Mouse (Mus musculus): ENCODE measurements around the gene Pnmt.
A peak's percentile ranks its signal among the peaks of the same experiment; 100 is the strongest.

Pnmt gene

GRCm38 (mm10) chr11:98418939-98419547, 32.8 kb downstream of the Pnmt start:
- DNase-seq: peak; percentile 74

GRCm38 (mm10) chr11:98426592-98426991, 40.3 kb downstream of the Pnmt start:
- DNase-seq: peak; percentile 58

- DNase-seq: no peak
These were observed 42.2 kb downstream of the Pnmt start for GRCm38 (mm10) chr11:98428436-98428835.

- DNase-seq: no peak
These were observed 45.7 kb downstream of the Pnmt start for GRCm38 (mm10) chr11:98431743-98432502.

- DNase-seq: no peak
These were observed 49.5 kb downstream of the Pnmt start for GRCm38 (mm10) chr11:98435723-98436122.

GRCm38 (mm10) chr11:98437441-98437840, 51.2 kb downstream of the Pnmt start:
- DNase-seq: peak; percentile 41

All from kidney, postnatal 14 days (tissue).